Mouse (Mus musculus) heart, adult 8-10 months (tissue): ENCODE results near the gene Kcnb1. TPM values are rescaled to one million over a fixed set of nuclear protein-coding genes. Genes with fewer than 3 reads are reported as not detected.
"Not testable (repeated sequence)": the region's sequence is repeated elsewhere in the genome, so short reads cannot be mapped to it uniquely, and the experiment has no call there.

Experiments used
- DNase-seq: peaks from one replicate; pipeline ENCODE4 v3.0.0; 2022; ENCODE audit warnings: low spot score
- total RNA-seq, 4 experiments: library from RNA; stranded (reverse); gene quantifications; 2 replicates each; pipeline ENCODE4 v1.2.4; 2022

Kcnb1 gene
- total RNA-seq, 4 experiments from 2014 or later, result 33.9 to 43.8 (median 38.8) TPM

- DNase-seq, result not testable (repeated sequence)
These were observed 14.7 kb upstream of the Kcnb1 start for GRCm38 (mm10) chr2:167204686-167205085.

- DNase-seq, result no peak
These were observed 13.7 kb upstream of the Kcnb1 start for GRCm38 (mm10) chr2:167203505-167204166.

GRCm38 (mm10) chr2:167201463-167202291, 11.7 kb upstream of the Kcnb1 start:
- DNase-seq, result no peak

- no peak for DNase-seq
These were observed 8.9 kb upstream of the Kcnb1 start for GRCm38 (mm10) chr2:167198660-167199427.

GRCm38 (mm10) chr2:167193361-167193760, 3.4 kb upstream of the Kcnb1 start:
- DNase-seq, result no peak

- no peak for DNase-seq
These were observed 472 bp downstream of the Kcnb1 start for GRCm38 (mm10) chr2:167189291-167190075.

- peak; percentile 82 for DNase-seq
These were observed 1.4 kb downstream of the Kcnb1 start for GRCm38 (mm10) chr2:167188315-167189207.

- no peak for DNase-seq
These were observed 2.8 kb downstream of the Kcnb1 start for GRCm38 (mm10) chr2:167187119-167187518.

- DNase-seq, result no peak
These were observed 3.4 kb downstream of the Kcnb1 start for GRCm38 (mm10) chr2:167186544-167186943.

- no peak for DNase-seq
These were observed 4.0 kb downstream of the Kcnb1 start for GRCm38 (mm10) chr2:167186003-167186402.

- DNase-seq, result no peak
These were observed 4.5 kb downstream of the Kcnb1 start for GRCm38 (mm10) chr2:167185432-167185831.

- DNase-seq, result no peak
These were observed 8.1 kb downstream of the Kcnb1 start for GRCm38 (mm10) chr2:167181662-167182389.

- no peak for DNase-seq
These were observed 8.9 kb downstream of the Kcnb1 start for GRCm38 (mm10) chr2:167181096-167181495.

- no peak for DNase-seq
These were observed 10.7 kb downstream of the Kcnb1 start for GRCm38 (mm10) chr2:167179301-167179700.

- no peak for DNase-seq
These were observed 12.7 kb downstream of the Kcnb1 start for GRCm38 (mm10) chr2:167177231-167177641.

GRCm38 (mm10) chr2:167175284-167175683, 14.7 kb downstream of the Kcnb1 start:
- DNase-seq, result no peak

- DNase-seq, result peak; percentile 73
These were observed 16.7 kb downstream of the Kcnb1 start for GRCm38 (mm10) chr2:167173051-167173875.

GRCm38 (mm10) chr2:167167515-167168212, 22.3 kb downstream of the Kcnb1 start:
- peak; percentile 68 for DNase-seq
